Mouse (Mus musculus): ENCODE data around the gene Dda1. TPM values are rescaled to one million over a fixed set of nuclear protein-coding genes. Genes with fewer than 3 reads are reported as not detected.

The Dda1 gene
- polyA plus RNA-seq (2012; rRNA removed), result 21.8 and 25.0 TPM in 2 replicates

GRCm38 (mm10) chr8:71468916-71469315 is at the start of gene Dda1:
Dda1 (plus strand) TSS chr8:71469199.

GRCm38 (mm10) chr8:71463188-71464033 is 5.6 kb upstream of the Dda1 start, which contains the start of gene Abhd8:
Abhd8 (minus strand) TSS chr8:71463655.

GRCm38 (mm10) chr8:71464513-71465500 is 4.2 kb upstream of the Dda1 start, which contains the start of gene Mrpl34:
Mrpl34 (plus strand) TSS chr8:71464959.

GRCm38 (mm10) chr8:71485142-71486135 is 16.4 kb downstream of the Dda1 start, which contains the start of gene Ano8:
Ano8 (minus strand) TSS chr8:71485963.

GRCm38 (mm10) chr8:71487691-71488445 is 18.9 kb downstream of the Dda1 start, which contains the start of gene Gtpbp3:
Gtpbp3 (plus strand) TSS chr8:71488103.

GRCm38 (mm10) chr8:71511644-71512043 is 42.6 kb downstream of the Dda1 start, which contains the start of gene Plvap:
Plvap (minus strand) TSS chr8:71511752.

GRCm38 (mm10) chr8:71525226-71526050 is 56.4 kb downstream of the Dda1 start, which contains the start of gene Ccdc194:
Ccdc194 (minus strand) TSS chr8:71525711.

Other genes with a start within 250 kb of the Dda1 start
- gene Myo9b, start 196.5 kb upstream of the Dda1 start, polyA plus RNA-seq (2012; rRNA removed), result 5.3 and 6.7 TPM in 2 replicates
- 24.5 and 24.8 TPM in 2 replicates for gene Haus8, start 196.3 kb upstream of the Dda1 start, polyA plus RNA-seq (2012; rRNA removed)
- gene Use1, start 102.4 kb upstream of the Dda1 start, polyA plus RNA-seq (2012; rRNA removed), result 53.8 and 56.8 TPM in 2 replicates
- 3.0 and 3.1 TPM in 2 replicates for gene Ocel1, start 97.9 kb upstream of the Dda1 start, polyA plus RNA-seq (2012; rRNA removed)
- gene Nr2f6, start 87.2 kb upstream of the Dda1 start, polyA plus RNA-seq (2012; rRNA removed), result 15.0 and 18.0 TPM in 2 replicates
- 3.0 and 3.2 TPM in 2 replicates for gene Ushbp1, start 73.4 kb upstream of the Dda1 start, polyA plus RNA-seq (2012; rRNA removed)
- 51.3 and 56.2 TPM in 2 replicates for gene Babam1, start 72.3 kb upstream of the Dda1 start, polyA plus RNA-seq (2012; rRNA removed)
- gene Ankle1, start 63.2 kb upstream of the Dda1 start, polyA plus RNA-seq (2012; rRNA removed), result 45.6 and 52.2 TPM in 2 replicates
- 6.4 and 6.5 TPM in 2 replicates for gene Abhd8, start 5.5 kb upstream of the Dda1 start, polyA plus RNA-seq (2012; rRNA removed)
- gene Mrpl34, start 4.2 kb upstream of the Dda1 start, polyA plus RNA-seq (2012; rRNA removed), result 39.4 and 44.7 TPM in 2 replicates
- gene Ano8, start 16.8 kb downstream of the Dda1 start, polyA plus RNA-seq (2012; rRNA removed), result 1.3 and 1.8 TPM in 2 replicates
- gene Gtpbp3, start 18.9 kb downstream of the Dda1 start, polyA plus RNA-seq (2012; rRNA removed), result 8.4 and 8.9 TPM in 2 replicates
- gene Plvap, start 42.6 kb downstream of the Dda1 start, polyA plus RNA-seq (2012; rRNA removed), result 15.8 TPM in 2 replicates
- 0.12 and 0.18 TPM in 2 replicates for gene Ccdc194, start 56.5 kb downstream of the Dda1 start, polyA plus RNA-seq (2012; rRNA removed)
- 47.6 and 62.9 TPM in 2 replicates for gene Bst2, start 68.3 kb downstream of the Dda1 start, polyA plus RNA-seq (2012; rRNA removed)
- gene Mvb12a, start 73.7 kb downstream of the Dda1 start, polyA plus RNA-seq (2012; rRNA removed), result 24.0 and 26.3 TPM in 2 replicates
- 0.17 and 0.28 TPM in 2 replicates for gene Tmem221, start 89.7 kb downstream of the Dda1 start, polyA plus RNA-seq (2012; rRNA removed)
- not detected in 2 replicates for gene Nxnl1, start 97.4 kb downstream of the Dda1 start, polyA plus RNA-seq (2012; rRNA removed)
- gene Slc27a1, start 99.7 kb downstream of the Dda1 start, polyA plus RNA-seq (2012; rRNA removed), result 1.6 and 1.9 TPM in 2 replicates
- gene Pgls, start 123.0 kb downstream of the Dda1 start, polyA plus RNA-seq (2012; rRNA removed), result 40.2 and 45.8 TPM in 2 replicates
- 0.89 and 1.0 TPM in 2 replicates for gene Fam129c, start 128.4 kb downstream of the Dda1 start, polyA plus RNA-seq (2012; rRNA removed)
- 30.1 and 32.1 TPM in 2 replicates for gene Colgalt1, start 141.8 kb downstream of the Dda1 start, polyA plus RNA-seq (2012; rRNA removed)
- 0.08 and 0.20 TPM in 2 replicates for gene Unc13a, start 202.6 kb downstream of the Dda1 start, polyA plus RNA-seq (2012; rRNA removed)
- 3.4 and 4.0 TPM in 2 replicates for gene Jak3, start 207.1 kb downstream of the Dda1 start, polyA plus RNA-seq (2012; rRNA removed)
- 0.70 and 1.2 TPM in 2 replicates for gene Insl3, start 220.0 kb downstream of the Dda1 start, polyA plus RNA-seq (2012; rRNA removed)
- 1.7 and 1.9 TPM in 2 replicates for gene B3gnt3, start 232.6 kb downstream of the Dda1 start, polyA plus RNA-seq (2012; rRNA removed)

Measured in liver, embryonic 14 days (tissue).